Mouse (Mus musculus) heart, embryonic 13.5 days (tissue): ENCODE results near the gene Zfp866. TPM values are rescaled to one million over a fixed set of nuclear protein-coding genes. Genes with fewer than 3 reads are reported as not detected.
A peak's percentile ranks its signal among the peaks of the same experiment; 100 is the strongest.

Experiments used
- ATAC-seq: fragments of 200-750 bp; cut with Nextera tagmentation; 2 replicates; pipeline ENCODE4 v1.8.0; 2017; ENCODE audit warnings: moderate TSS enrichment; ENCODE audit not compliant: insufficient number of reproducible peaks, low FRiP score, low TSS enrichment; ENCODE audit errors: extremely low read depth
- H3K27ac ChIP-seq: fragments of 300-500 bp; sonication (generic); replicated peaks from 2 replicates; pipeline ENCODE4 v1.5.1; 2015; ENCODE audit warnings: moderate library complexity, mild to moderate bottlenecking, inconsistent platforms
- H3K27me3 ChIP-seq: fragments of 300-500 bp; sonication (generic); replicated peaks from 2 replicates; pipeline ENCODE4 v1.6.1; 2015; ENCODE audit warnings: mild to moderate bottlenecking, inconsistent platforms
- H3K36me3 ChIP-seq: fragments of 300-500 bp; sonication (generic); 2 replicates; pipeline ENCODE4 v1.6.1; 2015; ENCODE audit warnings: mild to moderate bottlenecking, inconsistent platforms
- H3K4me1 ChIP-seq: fragments of 300-500 bp; sonication (generic); 2 replicates; pipeline ENCODE4 v1.6.1; 2015; ENCODE audit warnings: inconsistent platforms
- H3K4me2 ChIP-seq: fragments of 300-500 bp; sonication (generic); 2 replicates; pipeline ENCODE4 v1.6.1; 2015; ENCODE audit warnings: inconsistent platforms, mild to moderate bottlenecking, moderate library complexity
- H3K4me3 ChIP-seq: fragments of 300-500 bp; sonication (generic); 2 replicates; pipeline ENCODE4 v1.5.1; 2015; ENCODE audit warnings: moderate library complexity, mild to moderate bottlenecking, inconsistent platforms
- H3K9ac ChIP-seq: fragments of 300-500 bp; sonication (generic); 2 replicates; pipeline ENCODE4 v1.6.1; 2015; ENCODE audit warnings: inconsistent platforms, mild to moderate bottlenecking, moderate library complexity
- H3K9me3 ChIP-seq: fragments of 300-500 bp; sonication (generic); 2 replicates; pipeline ENCODE4 v1.6.1; 2016; ENCODE audit warnings: inconsistent platforms
- WGBS: fragments of 180-500 bp; shearing (Covaris S2); methylation state at CpG from one replicate; pipeline ENCODE4 v1.1.7; 2015; ENCODE audit warnings: mixed read lengths; 5-methylcytosine and 5-hydroxymethylcytosine counted together
- polyA plus RNA-seq: library from polyadenylated mRNA; unstranded; fragments of >200 nt; fragmentation: Nextera tagmentation; extraction: Ambion mirVana; gene quantifications from 2 replicates; pipeline ENCODE4 v1.2.1, GENCODE M21; 2015

The Zfp866 gene
- polyA plus RNA-seq, 1 experiment from 2014 or later = 15.1 TPM

DNA sequence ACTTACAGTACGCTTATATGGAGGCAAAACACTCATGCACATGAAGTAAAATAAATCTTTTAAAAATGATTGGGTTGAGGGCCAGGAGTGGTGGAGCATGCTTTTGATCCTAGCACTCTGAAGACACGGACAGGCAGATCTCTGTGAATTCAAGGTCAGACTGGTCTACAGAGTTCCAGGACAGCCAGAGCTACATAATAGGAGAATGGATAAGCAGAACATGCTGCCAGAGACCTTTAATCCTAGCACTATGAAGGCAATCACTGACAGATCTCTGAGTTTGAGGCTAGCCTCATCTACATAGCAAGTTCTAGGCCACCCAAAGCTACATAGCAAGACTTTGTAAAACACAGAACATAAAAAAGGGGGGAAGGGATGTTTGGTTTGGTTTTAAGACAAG lies 18.9 kb downstream of the Zfp866 start:
- Histone ChIP-seq H3K9me3 (peaks cover 2% of the 10 kb centered on the region; the same call in 1 of the 2 replicates), H3K9ac (no peak overlapping the region), H3K36me3 (peaks cover 39% of the 10 kb centered on the region), H3K27me3 (no peaks in the 10 kb centered on the region), H3K27ac (no peak overlapping the region), H3K4me2 (no peak overlapping the region), H3K4me1 (peaks cover 39% of the 10 kb centered on the region), H3K4me3 (no peak overlapping the region)
- WGBS = 75% methylated on average over 2 of the region's 2 CpGs
- ATAC-seq = no peak

DNA sequence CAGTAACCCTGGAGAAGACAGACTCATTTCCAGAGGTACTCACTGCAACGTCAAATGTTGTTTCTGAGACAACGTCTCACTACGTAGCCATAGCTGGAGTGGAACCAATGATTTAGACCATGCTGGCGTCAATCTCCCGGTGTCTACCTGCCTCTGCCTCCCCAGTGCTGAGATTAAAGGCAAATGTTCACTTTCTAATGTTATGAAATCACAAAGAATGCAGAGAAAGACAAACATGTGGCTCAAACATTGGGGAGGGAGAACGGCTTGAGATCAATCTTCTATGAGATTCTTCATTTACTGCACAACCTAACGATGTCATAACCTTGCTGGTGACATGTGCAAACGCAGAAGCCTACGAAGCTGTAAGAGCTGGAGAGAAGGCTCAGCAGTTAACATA lies 19.8 kb downstream of the Zfp866 start:
- H3K27ac ChIP-seq = no peak overlapping the region
- peaks cover 39% of the 10 kb centered on the region for H3K4me1 ChIP-seq
- H3K36me3 ChIP-seq = peaks cover 48% of the 10 kb centered on the region
- 89% methylated on average over 9 of the region's 9 CpGs for WGBS
- H3K9ac ChIP-seq = no peak overlapping the region
- H3K4me2 ChIP-seq = no peak overlapping the region
- H3K9me3 ChIP-seq = peaks cover 10% of the 10 kb centered on the region
- no peaks in the 10 kb centered on the region for H3K27me3 ChIP-seq
- H3K4me3 ChIP-seq = no peak overlapping the region
- no peak for ATAC-seq

DNA sequence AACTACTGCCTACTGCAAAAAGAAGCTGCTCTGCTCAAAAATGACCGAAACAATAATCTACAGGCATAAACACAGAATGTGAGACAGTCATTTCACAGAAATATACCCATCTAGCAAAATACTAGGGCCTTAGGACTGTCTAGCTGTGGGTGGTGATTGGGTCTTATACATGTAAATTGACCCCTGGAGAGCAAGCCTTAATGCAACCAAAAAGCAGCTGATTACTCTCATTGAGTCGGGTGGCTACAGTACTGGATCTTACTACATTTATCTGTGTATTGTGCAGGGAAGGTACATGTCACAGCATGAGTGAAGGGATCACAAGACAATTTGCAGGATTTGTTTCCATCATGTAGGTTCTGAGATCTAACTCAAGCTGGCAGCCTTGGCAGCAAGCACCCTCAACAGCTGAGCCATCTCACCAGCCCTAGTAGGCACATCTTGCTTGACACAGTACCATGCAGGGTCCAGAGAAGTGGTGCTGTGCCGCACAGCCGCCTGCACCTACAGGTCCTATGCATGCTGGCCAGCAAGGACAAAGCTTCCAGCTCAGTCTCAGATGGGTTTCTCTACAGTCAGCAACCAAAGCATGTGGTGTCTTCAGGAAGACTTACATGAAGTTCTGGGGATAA lies 29.0 kb downstream of the Zfp866 start:
- ATAC-seq = no peak
- H3K27ac ChIP-seq = no peak overlapping the region
- H3K4me2 ChIP-seq = no peak overlapping the region
- 0 out of 2 replicates have a peak, but pooled peaks cover 2% of the 10 kb centered on the region for H3K4me1 ChIP-seq
- H3K27me3 ChIP-seq = no peaks in the 10 kb centered on the region
- no peak overlapping the region for H3K9ac ChIP-seq
- peaks cover 83% of the 10 kb centered on the region for H3K36me3 ChIP-seq
- peaks cover 18% of the 10 kb centered on the region for H3K9me3 ChIP-seq
- no peak overlapping the region for H3K4me3 ChIP-seq
- 90% methylated on average over 4 of the region's 4 CpGs for WGBS

DNA sequence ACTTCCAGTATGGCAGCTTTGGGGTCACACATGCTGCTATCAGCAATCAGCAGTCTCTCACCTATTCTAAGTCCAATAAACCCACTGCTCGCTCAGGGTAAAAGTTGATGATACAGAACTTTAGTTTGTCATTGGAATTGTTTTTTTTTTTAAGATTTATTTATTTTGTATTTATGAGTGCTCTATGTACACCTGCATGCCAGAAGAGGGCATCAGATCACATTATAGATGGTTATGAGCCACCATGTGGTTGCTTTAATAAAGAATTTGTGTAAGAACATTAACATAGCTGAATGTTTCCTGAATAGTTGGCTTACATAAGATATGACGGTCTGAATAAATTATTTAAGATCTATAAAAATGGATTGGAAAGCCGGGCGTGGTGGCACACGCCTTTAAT lies 32.7 kb downstream of the Zfp866 start:
- Histone ChIP-seq H3K4me2 (no peak overlapping the region), H3K36me3 (peaks cover 64% of the 10 kb centered on the region), H3K4me1 (no peaks in the 10 kb centered on the region), H3K4me3 (no peak overlapping the region), H3K9me3 (no peaks in the 10 kb centered on the region), H3K27ac (no peak overlapping the region), H3K9ac (no peak overlapping the region), H3K27me3 (no peaks in the 10 kb centered on the region)
- 92% methylated on average over 5 of the region's 5 CpGs for WGBS
- no peak for ATAC-seq

DNA sequence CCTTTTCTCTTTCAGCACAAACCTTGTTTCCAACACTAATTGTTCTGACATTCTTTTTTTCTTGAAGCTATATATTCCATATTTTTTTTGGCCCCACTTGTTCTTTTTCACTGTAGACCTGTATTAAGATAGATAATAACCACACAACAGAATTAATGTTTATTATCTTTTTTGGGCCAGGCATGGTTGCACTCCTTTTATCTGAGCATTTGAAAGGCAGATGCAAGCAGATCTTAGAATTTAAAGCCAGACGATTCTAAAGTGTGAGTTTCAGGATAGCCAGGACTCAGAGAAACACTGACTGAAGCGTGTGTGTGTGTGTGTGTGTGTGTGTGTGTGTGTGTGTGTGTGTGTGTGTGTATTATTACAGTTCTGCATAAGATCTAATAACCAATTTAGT lies 38.5 kb downstream of the Zfp866 start:
- WGBS = 88% methylated on average over 2 of the region's 2 CpGs
- Histone ChIP-seq H3K36me3 (peaks cover 27% of the 10 kb centered on the region), H3K4me2 (no peak overlapping the region), H3K4me3 (no peak overlapping the region), H3K9me3 (no peaks in the 10 kb centered on the region), H3K27ac (no peak overlapping the region), H3K9ac (no peak overlapping the region), H3K27me3 (no peaks in the 10 kb centered on the region), H3K4me1 (peaks cover 21% of the 10 kb centered on the region)
- ATAC-seq = no peak

DNA sequence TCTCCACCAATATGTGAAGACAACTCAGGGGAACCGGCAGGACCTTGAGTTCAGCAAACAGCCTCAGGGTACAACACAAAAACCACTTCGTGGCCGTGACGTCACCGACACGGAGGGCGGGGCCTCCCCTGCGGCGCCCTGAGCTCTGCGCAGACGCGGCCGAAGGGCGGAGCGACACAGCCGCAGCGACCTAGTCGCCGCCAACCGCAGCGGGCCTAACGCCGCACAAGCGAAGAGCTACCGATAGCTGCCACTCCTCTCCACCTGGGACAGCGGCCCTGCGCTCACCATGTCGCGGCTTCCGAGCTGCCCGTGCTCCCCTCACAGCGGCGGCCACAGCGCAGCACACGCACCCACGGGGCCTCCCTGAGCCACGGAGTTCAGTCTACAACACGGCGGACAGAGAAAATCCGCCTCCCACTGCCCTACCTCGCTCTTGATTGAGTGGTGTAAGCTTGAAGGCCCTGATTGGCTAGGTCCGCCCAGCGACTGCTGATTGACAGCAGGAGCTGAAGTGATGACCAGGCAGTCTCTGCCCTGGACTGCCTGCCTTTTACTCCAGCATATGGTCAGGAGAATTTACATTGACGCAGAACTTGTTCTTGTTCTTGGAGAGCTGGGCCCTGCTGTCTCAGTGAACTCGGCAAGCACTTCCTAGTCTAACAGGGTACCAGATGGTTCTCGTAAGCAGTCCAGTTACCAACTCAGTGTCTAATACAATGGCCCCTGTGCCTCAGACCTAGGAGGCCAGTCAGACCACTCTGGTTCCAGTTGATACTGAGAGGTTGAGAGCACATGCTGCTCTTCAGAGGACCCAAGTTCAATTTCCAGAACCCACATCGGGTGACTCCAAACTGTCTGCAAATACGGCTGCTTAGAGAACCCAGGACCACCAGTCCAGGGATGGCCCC lies 41.2 kb downstream of the Zfp866 start, which contains the start of gene Zfp963:
Gene Zfp963, minus strand, starts transcription at position 427 of the 911 bp plus-strand sequence.
- H3K9ac ChIP-seq = peak within 1 kb of the TSS; percentile 94
- H3K4me3 ChIP-seq = peak within 1 kb of the TSS; percentile 65
- ATAC-seq = peak; percentile 96
- H3K36me3 ChIP-seq = peaks cover 15% of the 10 kb centered on the region
- 3% methylated on average over 48 of the region's 48 CpGs for WGBS
- H3K27me3 ChIP-seq = no peaks in the 10 kb centered on the region
- peak within 1 kb of the TSS; percentile 98 for H3K27ac ChIP-seq
- H3K4me2 ChIP-seq = peak within 1 kb of the TSS; percentile 68
- no peaks in the 10 kb centered on the region for H3K9me3 ChIP-seq
- peaks cover 21% of the 10 kb centered on the region for H3K4me1 ChIP-seq

DNA sequence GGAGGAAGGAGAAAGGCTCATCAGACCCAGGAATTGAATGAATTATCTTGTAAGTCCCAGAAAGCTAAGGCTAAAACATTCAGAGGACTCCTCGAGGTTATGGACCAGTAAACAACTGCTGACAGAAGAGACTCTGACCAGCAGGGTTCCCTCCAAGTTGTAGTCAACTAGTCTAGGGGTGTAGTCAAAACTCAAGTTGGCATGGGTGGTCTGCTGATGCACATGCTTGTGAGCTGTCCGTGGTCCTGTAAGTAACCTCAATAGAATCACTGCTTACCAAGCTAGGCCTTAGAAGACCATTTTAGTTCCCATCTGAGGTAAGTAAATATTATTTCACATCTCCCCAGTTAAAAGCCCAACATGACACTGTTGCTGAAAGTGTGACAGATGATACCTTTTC lies 49.7 kb downstream of the Zfp866 start:
- H3K4me3 ChIP-seq = no peak overlapping the region
- no peaks in the 10 kb centered on the region for H3K4me1 ChIP-seq
- H3K9me3 ChIP-seq = no peaks in the 10 kb centered on the region
- H3K9ac ChIP-seq = no peak overlapping the region
- H3K27ac ChIP-seq = no peak overlapping the region
- WGBS = 77% methylated on average over 2 of the region's 2 CpGs
- H3K36me3 ChIP-seq = peaks cover 32% of the 10 kb centered on the region
- no peak overlapping the region for H3K4me2 ChIP-seq
- no peak for ATAC-seq
- no peaks in the 10 kb centered on the region for H3K27me3 ChIP-seq

DNA sequence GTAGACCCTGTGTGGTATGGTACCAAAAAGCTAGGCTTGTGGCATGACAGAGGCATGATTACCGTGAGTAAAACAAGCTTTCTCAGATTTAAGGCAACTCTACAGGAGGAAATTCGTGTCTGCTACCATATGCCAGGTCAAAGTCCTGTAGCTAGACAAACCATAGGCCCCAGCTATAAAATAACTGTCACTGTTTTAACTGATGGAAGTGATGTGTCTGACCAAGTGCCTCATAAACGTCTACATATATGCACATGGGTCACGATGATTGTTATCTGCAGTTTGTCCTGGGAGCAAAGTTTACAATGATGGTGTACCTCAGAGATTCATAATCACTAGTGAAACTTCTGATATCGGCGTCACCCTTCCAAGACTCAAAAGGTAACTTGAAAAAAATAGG lies 50.2 kb downstream of the Zfp866 start:
- Histone ChIP-seq H3K27ac (no peak overlapping the region), H3K4me1 (no peaks in the 10 kb centered on the region), H3K27me3 (no peaks in the 10 kb centered on the region), H3K4me3 (no peak overlapping the region), H3K9ac (no peak overlapping the region), H3K9me3 (no peaks in the 10 kb centered on the region), H3K4me2 (no peak overlapping the region), H3K36me3 (peaks cover 32% of the 10 kb centered on the region)
- WGBS = 77% methylated on average over 6 of the region's 6 CpGs
- no peak for ATAC-seq

DNA sequence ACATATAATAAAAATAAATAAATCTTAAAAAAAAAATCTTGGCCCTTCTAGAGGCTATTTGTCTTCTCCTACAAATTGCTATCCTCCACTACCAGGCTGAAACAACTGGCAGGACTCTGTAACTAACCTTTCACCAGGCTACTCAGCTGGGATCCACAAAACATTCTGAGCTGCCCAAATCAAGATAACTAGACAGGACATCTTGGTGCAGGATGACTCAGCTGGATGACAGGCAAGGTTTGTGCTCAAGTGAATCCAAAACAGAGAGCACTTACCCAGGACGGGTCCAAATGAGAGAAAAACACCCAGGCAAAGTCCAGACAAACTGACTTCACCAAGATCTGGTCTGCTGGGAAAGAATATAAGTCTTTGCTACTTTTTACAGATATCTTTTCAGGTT lies 55.5 kb downstream of the Zfp866 start:
- H3K4me2 ChIP-seq = no peak overlapping the region

DNA sequence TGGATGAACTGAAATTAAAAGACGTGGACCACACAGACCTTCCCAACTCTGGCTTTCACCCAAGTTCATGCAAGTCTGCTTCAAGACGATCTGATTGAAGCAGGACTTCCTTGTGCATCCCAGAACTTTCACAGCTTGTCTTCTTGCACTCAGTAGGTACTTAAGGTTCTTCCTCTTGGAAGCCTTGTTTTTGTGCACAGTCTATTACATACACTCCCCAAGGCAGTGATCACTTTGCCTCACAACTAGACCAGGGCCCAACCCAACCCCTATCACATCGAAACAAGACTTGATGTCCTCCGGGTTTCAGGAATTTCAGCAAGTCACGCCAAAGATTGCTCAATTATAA lies 73.8 kb downstream of the Zfp866 start:
- Histone ChIP-seq H3K4me2 (peak overlapping the region; percentile 71), H3K27ac (peak overlapping the region; percentile 66), H3K9me3 (no peaks in the 10 kb centered on the region), H3K4me1 (peaks cover 28% of the 10 kb centered on the region), H3K4me3 (peak overlapping the region; percentile 97), H3K36me3 (peaks cover 17% of the 10 kb centered on the region), H3K9ac (peak overlapping the region; percentile 65; the same call in 1 of the 2 replicates), H3K27me3 (no peaks in the 10 kb centered on the region)
- no peak for ATAC-seq
- WGBS = 43% methylated on average over 5 of the region's 5 CpGs

More for the DNA sequence above, 55.5 kb downstream of the Zfp866 start:
- H3K4me3 ChIP-seq = no peak overlapping the region
- H3K27ac ChIP-seq = no peak overlapping the region
- no peaks in the 10 kb centered on the region for H3K36me3 ChIP-seq
- no peak for ATAC-seq
- H3K4me1 ChIP-seq = no peaks in the 10 kb centered on the region
- WGBS = 56% methylated on average over 1 of the region's 1 CpGs
- peaks cover 4% of the 10 kb centered on the region; the same call in 1 of the 2 replicates for H3K9me3 ChIP-seq
- H3K27me3 ChIP-seq = no peaks in the 10 kb centered on the region
- no peak overlapping the region for H3K9ac ChIP-seq

DNA sequence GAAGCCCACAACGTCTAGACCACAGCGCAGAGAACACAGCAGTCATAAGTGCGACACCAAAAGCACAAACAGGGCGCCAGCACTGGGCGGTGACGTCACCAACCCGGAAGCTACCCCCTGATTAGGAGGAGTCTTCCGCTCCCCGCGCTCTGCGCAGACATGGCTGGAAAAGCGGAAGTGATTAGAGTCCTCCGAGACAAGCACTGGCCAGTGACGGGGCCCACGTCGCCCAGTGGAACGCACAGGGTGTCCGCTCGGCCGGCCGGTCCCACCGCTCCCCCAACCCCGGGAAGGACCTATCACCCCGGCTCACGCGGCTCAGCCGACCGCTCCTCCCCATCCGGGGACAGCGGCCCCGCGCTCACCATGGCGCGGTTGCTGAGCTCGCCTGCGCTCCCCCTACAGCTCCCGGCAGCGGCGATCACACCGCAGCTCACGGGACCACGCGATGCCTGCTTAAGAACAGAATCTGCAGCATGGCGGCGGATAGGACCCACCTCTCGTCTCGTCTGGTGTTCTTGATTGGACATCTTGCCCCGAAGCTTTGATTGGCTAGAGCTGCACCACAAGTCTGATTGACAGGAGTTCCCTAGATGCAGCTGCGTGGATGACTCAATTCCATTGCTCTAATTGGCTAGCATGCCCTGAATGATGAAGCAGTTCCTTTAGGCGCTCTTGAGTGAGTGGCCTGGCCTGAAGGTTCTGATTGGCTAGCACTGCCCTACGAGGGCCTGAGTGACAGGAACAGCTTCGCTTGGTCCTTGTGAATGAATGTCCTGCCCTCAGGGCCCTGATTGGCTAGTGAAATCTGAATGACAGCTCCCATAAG lies 74.4 kb downstream of the Zfp866 start:
- H3K4me2 ChIP-seq = peak overlapping the region; percentile 71
- H3K9me3 ChIP-seq = no peaks in the 10 kb centered on the region
- ATAC-seq = peak; percentile 98
- H3K27ac ChIP-seq = peak overlapping the region; percentile 100
- H3K4me3 ChIP-seq = peak overlapping the region; percentile 97
- H3K4me1 ChIP-seq = peaks cover 28% of the 10 kb centered on the region
- WGBS = under 1% methylated on average over 47 of the region's 52 CpGs
- no peaks in the 10 kb centered on the region for H3K27me3 ChIP-seq
- H3K9ac ChIP-seq = peak overlapping the region; percentile 99
- peaks cover 22% of the 10 kb centered on the region for H3K36me3 ChIP-seq
